Mouse (Mus musculus) thymus, postnatal 4 days (tissue): ENCODE data around the gene Yme1l1.

ENCODE experiments used
- DNase-seq: peaks from one replicate; pipeline ENCODE4 v3.0.0; 2021

Gene Yme1l1

GRCm38 (mm10) chr2:23155777-23156607 lies at the start of gene Yme1l1, which contains the start of gene Mastl:
Gene Yme1l1 (plus strand): TSS chr2:23156369.
Gene Mastl (minus strand): TSS chr2:23156024.
- DNase-seq, result peak; percentile 99

GRCm38 (mm10) chr2:23119573-23119972 lies 36.6 kb upstream of the Yme1l1 start:
- no peak for DNase-seq

- no peak for DNase-seq
These were observed 959 bp upstream of the Yme1l1 start for GRCm38 (mm10) chr2:23155199-23155621.

GRCm38 (mm10) chr2:23156608-23157081 lies 476 bp downstream of the Yme1l1 start:
- DNase-seq, result no peak

GRCm38 (mm10) chr2:23172305-23172704 lies 16.1 kb downstream of the Yme1l1 start:
- DNase-seq, result no peak

GRCm38 (mm10) chr2:23194366-23194765 lies 38.2 kb downstream of the Yme1l1 start:
- no peak for DNase-seq

GRCm38 (mm10) chr2:23201034-23201433 lies 44.9 kb downstream of the Yme1l1 start:
- DNase-seq, result no peak

GRCm38 (mm10) chr2:23202900-23203670 lies 46.9 kb downstream of the Yme1l1 start:
- peak; percentile 9 for DNase-seq

GRCm38 (mm10) chr2:23207070-23207526 lies 50.9 kb downstream of the Yme1l1 start, which contains the start of gene 4931423N10Rik:
Gene 4931423N10Rik (plus strand): TSS chr2:23207476.
- no peak for DNase-seq

GRCm38 (mm10) chr2:23213661-23214060 lies 57.5 kb downstream of the Yme1l1 start:
- no peak for DNase-seq

GRCm38 (mm10) chr2:23225199-23225598 lies 69.0 kb downstream of the Yme1l1 start:
- DNase-seq, result no peak

- DNase-seq, result no peak
These were observed 72.3 kb downstream of the Yme1l1 start for GRCm38 (mm10) chr2:23228463-23228862.

GRCm38 (mm10) chr2:23234065-23234773 lies 78.0 kb downstream of the Yme1l1 start:
- no peak for DNase-seq
